Mouse (Mus musculus) heart, embryonic 16.5 days (tissue): Measurements from ENCODE around the gene Tmem94. TPM values are rescaled to one million over a fixed set of nuclear protein-coding genes. Genes with fewer than 3 reads are reported as not detected.

ENCODE experiments used
- ATAC-seq: fragments of 200-750 bp; cut with Nextera tagmentation; replicated peaks from 2 replicates; pipeline ENCODE4 v1.8.0; 2017; ENCODE audit warnings: moderate number of reproducible peaks; ENCODE audit not compliant: insufficient read depth, low FRiP score; ENCODE audit errors: extremely low read depth
- H3K27ac ChIP-seq: fragments of 300-500 bp; sonication (generic); 2 replicates; pipeline ENCODE4 v1.5.1; 2014; ENCODE audit warnings: mild to moderate bottlenecking, low read length, control low read depth, moderate library complexity
- H3K27me3 ChIP-seq: fragments of 300-500 bp; sonication (generic); 2 replicates; pipeline ENCODE4 v1.6.1; 2014; ENCODE audit warnings: low read length, mixed read lengths; ENCODE audit not compliant: control insufficient read depth, insufficient read depth
- H3K36me3 ChIP-seq: fragments of 300-500 bp; sonication (generic); 2 replicates; pipeline ENCODE4 v1.6.1; 2014; ENCODE audit not compliant: control insufficient read depth, insufficient read depth
- H3K4me1 ChIP-seq: fragments of 300-500 bp; sonication (generic); 2 replicates; pipeline ENCODE4 v1.6.1; 2014; ENCODE audit warnings: low read length, mixed read lengths; ENCODE audit not compliant: control insufficient read depth, insufficient read depth
- H3K4me2 ChIP-seq: fragments of 300-500 bp; sonication (generic); 2 replicates; pipeline ENCODE4 v1.6.1; 2014; ENCODE audit warnings: low read depth, mild to moderate bottlenecking, control low read depth, low read length
- H3K4me3 ChIP-seq: fragments of 300-500 bp; sonication (generic); 2 replicates; pipeline ENCODE4 v1.5.1; 2014; ENCODE audit warnings: mild to moderate bottlenecking, control low read depth, low read length
- H3K9ac ChIP-seq: fragments of 300-500 bp; sonication (generic); 2 replicates; pipeline ENCODE4 v1.6.1; 2014; ENCODE audit warnings: low read length, control low read depth
- H3K9me3 ChIP-seq: fragments of 300-500 bp; sonication (generic); replicated peaks from 2 replicates; pipeline ENCODE4 v1.6.1; 2016; ENCODE audit warnings: low read length; ENCODE audit not compliant: control insufficient read depth
- WGBS: fragments of 180-500 bp; shearing (Covaris S2); extraction: QIAGEN DNeasy Blood & Tissue Kit; methylation state at CpG from one replicate; pipeline ENCODE4 v1.1.7; 2014; 5-methylcytosine and 5-hydroxymethylcytosine counted together
- polyA plus RNA-seq: library from polyadenylated mRNA; unstranded; fragments of >200 nt; fragmentation: Nextera tagmentation; extraction: Ambion mirVana; gene quantifications from 2 replicates; pipeline ENCODE4 v1.2.1, GENCODE M21; 2015

Tmem94 gene
- polyA plus RNA-seq, 1 experiment from 2014 or later, result 36.8 TPM

GRCm38 (mm10) chr11:115817331-115817730 lies 52.1 kb downstream of the Tmem94 start:
- WGBS, result 84% methylated on average over 5 of the region's 5 CpGs
- ATAC-seq, result no peak

DNA sequence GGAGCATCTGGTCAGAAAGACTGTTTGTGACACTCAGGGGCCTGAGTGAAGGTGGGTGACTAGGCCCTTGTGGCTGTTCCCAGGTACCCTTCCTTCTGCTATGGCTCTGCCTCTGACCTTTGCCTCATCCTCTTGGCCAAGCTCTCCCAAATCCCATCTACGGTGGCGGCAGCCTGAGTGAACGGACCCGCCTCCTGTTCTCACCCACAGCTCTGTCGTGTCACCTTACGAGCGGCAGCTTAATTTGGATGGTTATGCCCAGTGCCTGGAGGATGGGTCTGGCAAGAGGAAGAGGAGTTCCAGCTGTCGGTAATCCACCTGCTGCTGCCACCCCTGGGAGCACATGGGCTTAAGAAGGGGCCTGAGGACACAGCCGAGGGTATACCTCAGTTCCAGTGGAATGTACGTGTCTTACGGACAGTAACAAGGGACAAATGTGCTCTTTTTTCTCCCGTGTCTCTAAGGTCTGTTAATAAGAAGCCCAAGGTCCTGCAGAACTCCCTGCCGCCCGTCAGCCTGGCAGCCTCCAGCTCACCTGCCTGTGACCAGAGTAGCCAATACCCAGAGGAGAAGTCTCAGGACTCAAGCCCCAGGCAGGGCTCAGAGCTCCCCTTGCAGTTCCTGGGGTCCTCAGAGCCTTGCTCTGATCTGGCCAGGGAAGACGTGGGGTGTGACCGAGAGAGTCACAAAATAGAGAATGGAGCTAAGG lies 54.8 kb downstream of the Tmem94 start:
- no peaks in the 10 kb centered on the region for H3K27me3 ChIP-seq
- peaks cover 20% of the 10 kb centered on the region for H3K36me3 ChIP-seq
- no peak for ATAC-seq
- WGBS, result 88% methylated on average over 16 of the region's 16 CpGs
- no peak overlapping the region for H3K4me3 ChIP-seq
- H3K4me1 ChIP-seq, result peaks cover 18% of the 10 kb centered on the region
- no peaks in the 10 kb centered on the region for H3K9me3 ChIP-seq
- no peak overlapping the region for H3K27ac ChIP-seq
- H3K4me2 ChIP-seq, result no peak overlapping the region
- no peak overlapping the region for H3K9ac ChIP-seq

More at GRCm38 (mm10) chr11:115817331-115817730, 52.1 kb downstream of the Tmem94 start:
- no peak overlapping the region for H3K27ac ChIP-seq
- H3K9ac ChIP-seq, result no peak overlapping the region
- no peaks in the 10 kb centered on the region for H3K9me3 ChIP-seq
- H3K4me2 ChIP-seq, result no peak overlapping the region
- H3K4me1 ChIP-seq, result peaks cover 16% of the 10 kb centered on the region
- no peaks in the 10 kb centered on the region for H3K27me3 ChIP-seq
- H3K36me3 ChIP-seq, result peaks cover 20% of the 10 kb centered on the region
- H3K4me3 ChIP-seq, result no peak overlapping the region

DNA sequence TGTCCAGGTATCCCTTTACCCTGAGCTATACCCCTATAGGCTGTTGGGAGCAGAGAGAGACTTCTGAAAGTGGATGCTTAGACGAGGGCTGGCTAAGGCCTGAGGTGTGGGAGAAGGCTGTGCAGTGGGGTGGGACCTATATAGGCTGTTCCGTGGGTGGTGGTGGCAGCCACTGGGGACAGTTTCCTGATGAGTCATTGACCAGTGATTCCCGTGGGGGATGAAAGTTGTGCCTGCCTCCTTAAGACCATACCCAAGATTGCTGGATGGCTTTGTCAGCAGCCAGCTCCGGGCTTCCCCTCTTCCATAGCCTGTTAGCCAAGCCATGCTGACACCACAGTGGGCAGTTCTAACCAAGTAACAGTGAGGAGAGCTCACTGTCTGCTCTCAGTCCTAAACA lies 55.8 kb downstream of the Tmem94 start:
- Histone ChIP-seq H3K4me1 (peaks cover 10% of the 10 kb centered on the region), H3K4me3 (no peak overlapping the region), H3K4me2 (no peak overlapping the region), H3K27me3 (no peaks in the 10 kb centered on the region), H3K27ac (no peak overlapping the region), H3K9me3 (no peaks in the 10 kb centered on the region), H3K9ac (no peak overlapping the region), H3K36me3 (peaks cover 20% of the 10 kb centered on the region)
- ATAC-seq, result no peak
- WGBS, result 65% methylated on average over 4 of the region's 4 CpGs

- Histone ChIP-seq H3K9ac (peak within 1 kb of the TSS; percentile 88), H3K27ac (no peak within 1 kb of the TSS; the same call in 1 of the 2 replicates), H3K36me3 (peaks cover 15% of the 10 kb centered on the region), H3K9me3 (no peaks in the 10 kb centered on the region), H3K4me1 (peaks cover 15% of the 10 kb centered on the region), H3K4me3 (peak within 1 kb of the TSS; percentile 86), H3K4me2 (peak within 1 kb of the TSS; percentile 81), H3K27me3 (no peaks in the 10 kb centered on the region)
- peak; percentile 95 for ATAC-seq
- under 1% methylated on average over 87 of the region's 87 CpGs for WGBS
Measured at GRCm38 (mm10) chr11:115823774-115824740, 58.8 kb downstream of the Tmem94 start, which contains the start of gene Llgl2. Gene Llgl2 (plus strand): TSS chr11:115824049.

DNA sequence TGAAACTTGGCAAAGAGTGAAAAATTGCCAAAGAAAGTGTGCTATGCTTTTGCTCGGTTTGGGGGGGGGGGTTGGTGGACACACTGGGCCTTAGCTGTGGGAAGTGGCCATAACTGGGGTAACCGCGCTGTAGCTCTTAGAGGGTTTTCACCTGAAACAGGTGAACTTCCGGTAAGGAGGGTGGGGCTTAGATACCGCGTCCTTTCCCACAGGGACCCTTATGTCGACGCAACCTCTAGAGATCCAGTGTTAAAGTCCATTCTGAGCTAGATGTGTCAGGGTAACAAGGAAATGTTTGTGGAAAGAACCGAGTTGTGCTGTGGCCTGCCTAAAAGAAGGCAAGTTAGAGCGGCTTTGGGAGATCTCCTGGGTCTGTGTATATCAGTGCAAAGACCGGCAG lies 59.6 kb downstream of the Tmem94 start:
- Histone ChIP-seq H3K27me3 (no peaks in the 10 kb centered on the region), H3K9me3 (no peaks in the 10 kb centered on the region), H3K4me3 (peak overlapping the region; percentile 86), H3K4me2 (peak overlapping the region; percentile 81), H3K27ac (no peak overlapping the region), H3K9ac (peak overlapping the region; percentile 88), H3K4me1 (peaks cover 22% of the 10 kb centered on the region), H3K36me3 (peaks cover 14% of the 10 kb centered on the region)
- WGBS, result 16% methylated on average over 11 of the region's 11 CpGs
- ATAC-seq, result no peak

DNA sequence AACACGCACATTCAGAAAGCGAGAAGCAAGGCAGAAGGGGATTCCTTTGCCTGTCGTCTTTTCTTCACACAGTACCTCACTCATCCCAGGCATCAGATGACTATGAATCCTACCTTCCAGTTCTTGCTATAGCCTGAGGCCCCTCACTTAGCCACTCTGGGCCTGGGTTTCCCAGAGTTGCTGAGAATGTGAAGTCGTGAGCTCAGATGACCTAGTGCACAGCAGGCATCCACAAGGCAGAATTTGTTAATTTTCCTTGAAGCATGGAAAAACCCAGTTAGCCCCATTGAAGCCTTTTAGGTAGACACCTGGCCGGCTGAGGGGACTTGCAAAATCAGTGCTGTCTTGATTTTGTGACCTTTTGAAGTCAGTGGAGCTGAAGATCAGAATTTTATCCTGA lies 61.3 kb downstream of the Tmem94 start:
- no peak overlapping the region for H3K4me2 ChIP-seq
- no peak overlapping the region for H3K4me3 ChIP-seq
- no peaks in the 10 kb centered on the region for H3K36me3 ChIP-seq
- H3K27ac ChIP-seq, result no peak overlapping the region
- ATAC-seq, result no peak
- H3K27me3 ChIP-seq, result no peaks in the 10 kb centered on the region
- H3K4me1 ChIP-seq, result peaks cover 32% of the 10 kb centered on the region
- no peak overlapping the region for H3K9ac ChIP-seq
- 68% methylated on average over 5 of the region's 5 CpGs for WGBS
- H3K9me3 ChIP-seq, result no peaks in the 10 kb centered on the region

DNA sequence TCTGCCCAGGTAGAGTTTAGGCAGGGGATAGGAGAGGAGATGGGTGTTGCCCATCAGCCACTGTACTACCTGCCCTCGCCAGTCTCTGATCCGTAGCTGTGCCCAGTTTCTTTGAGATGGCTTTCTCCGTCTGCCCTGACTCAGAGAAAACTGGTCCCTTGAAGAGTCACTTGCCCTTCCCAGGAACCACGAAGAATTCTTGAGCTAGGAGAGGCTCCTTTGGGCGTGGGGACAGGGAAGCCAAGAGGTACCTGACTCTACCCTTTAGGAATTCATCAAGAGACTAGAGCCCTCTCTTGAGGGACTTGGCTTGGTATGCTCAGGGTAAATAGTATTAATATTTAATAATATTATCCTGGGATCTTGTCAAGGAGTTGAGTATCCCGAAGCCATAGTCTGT lies 62.4 kb downstream of the Tmem94 start:
- WGBS, result 81% methylated on average over 6 of the region's 6 CpGs
- Histone ChIP-seq H3K36me3 (no peaks in the 10 kb centered on the region), H3K27ac (no peak overlapping the region), H3K9ac (no peak overlapping the region), H3K9me3 (no peaks in the 10 kb centered on the region), H3K4me1 (peaks cover 43% of the 10 kb centered on the region), H3K4me2 (no peak overlapping the region), H3K4me3 (no peak overlapping the region), H3K27me3 (no peaks in the 10 kb centered on the region)
- ATAC-seq, result no peak

- H3K36me3 ChIP-seq, result no peaks in the 10 kb centered on the region
- 50% methylated on average over 4 of the region's 4 CpGs for WGBS
- no peak overlapping the region for H3K9ac ChIP-seq
- no peak overlapping the region for H3K4me3 ChIP-seq
- no peaks in the 10 kb centered on the region for H3K27me3 ChIP-seq
- H3K4me1 ChIP-seq, result peaks cover 55% of the 10 kb centered on the region
- no peaks in the 10 kb centered on the region for H3K9me3 ChIP-seq
- H3K4me2 ChIP-seq, result no peak overlapping the region
- ATAC-seq, result no peak
- H3K27ac ChIP-seq, result 0 out of 2 replicates have a peak overlapping the region, but pooled peaks have one; percentile 14
Measured at GRCm38 (mm10) chr11:115829036-115829435, 63.8 kb downstream of the Tmem94 start.
